Mouse (Mus musculus) limb, embryonic 14.5 days (tissue): Measurements from ENCODE around the gene Tppp3. TPM values are rescaled to one million over a fixed set of nuclear protein-coding genes. Genes with fewer than 3 reads are reported as not detected.
A peak's percentile ranks its signal among the peaks of the same experiment; 100 is the strongest.

Source experiments
- ATAC-seq: fragments of 200-750 bp; cut with Nextera tagmentation; 2 replicates; pipeline ENCODE4 v1.8.0; 2017; ENCODE audit warnings: low read depth, moderate number of reproducible peaks, moderate TSS enrichment; ENCODE audit not compliant: low FRiP score
- DNase-seq: peaks from one replicate; pipeline ENCODE4 v3.0.0-alpha.2; 2015; ENCODE audit warnings: low spot score
- H3K27ac ChIP-seq: fragments of 300-500 bp; sonication (generic); replicated peaks from 2 replicates; pipeline ENCODE4 v1.5.1; 2014; ENCODE audit warnings: low read depth, mild to moderate bottlenecking, low read length, moderate library complexity, mixed read lengths
- H3K27me3 ChIP-seq: fragments of 300-500 bp; sonication (generic); 2 replicates; pipeline ENCODE4 v1.6.1; 2014; ENCODE audit warnings: low read length, mixed read lengths; ENCODE audit not compliant: control insufficient read depth, insufficient read depth
- H3K36me3 ChIP-seq: fragments of 300-500 bp; sonication (generic); 2 replicates; pipeline ENCODE4 v1.6.1; 2014; ENCODE audit warnings: mild to moderate bottlenecking, low read length, moderate library complexity, mixed read lengths; ENCODE audit not compliant: control insufficient read depth, insufficient read depth
- H3K4me1 ChIP-seq: fragments of 300-500 bp; sonication (generic); 2 replicates; pipeline ENCODE4 v1.6.1; 2014; ENCODE audit warnings: antibody characterized with exemption, low read length, mixed read lengths; ENCODE audit not compliant: control insufficient read depth, insufficient read depth
- H3K4me2 ChIP-seq: fragments of 300-500 bp; sonication (generic); replicated peaks from 2 replicates; pipeline ENCODE4 v1.6.1; 2014; ENCODE audit warnings: low read depth, mild to moderate bottlenecking, low read length, moderate library complexity; ENCODE audit not compliant: severe bottlenecking
- H3K4me3 ChIP-seq: fragments of 300-500 bp; sonication (generic); replicated peaks from 2 replicates; pipeline ENCODE4 v1.5.1; 2014; ENCODE audit warnings: low read length
- H3K9ac ChIP-seq: fragments of 300-500 bp; sonication (generic); 2 replicates; pipeline ENCODE4 v1.6.1; 2014; ENCODE audit warnings: mild to moderate bottlenecking, low read depth, low read length, moderate library complexity; ENCODE audit not compliant: severe bottlenecking
- H3K9me3 ChIP-seq: fragments of 300-500 bp; sonication (generic); 2 replicates; pipeline ENCODE4 v1.6.1; 2016; ENCODE audit warnings: low read length; ENCODE audit not compliant: control insufficient read depth
- POLR2A ChIP-seq: fragments of 200-500 bp; IDR thresholded peaks from 2 replicates; pipeline ENCODE4 v1.8.0; 2012; ENCODE audit warnings: inconsistent platforms, mild to moderate bottlenecking, moderate library complexity, borderline replicate concordance; ENCODE audit not compliant: insufficient read depth, insufficient read length; ENCODE audit errors: extremely low read depth
- WGBS: fragments of 180-500 bp; shearing (Covaris S2); extraction: QIAGEN DNeasy Blood & Tissue Kit; methylation state at CpG from one replicate; pipeline ENCODE4 v1.1.7; 2014; 5-methylcytosine and 5-hydroxymethylcytosine counted together
- polyA plus RNA-seq, 2 experiments: library from polyadenylated mRNA; depleted of rRNA in 1 of 2; stranded (reverse) in 1 of 2; unstranded in 1 of 2; fragments of >200 nt; fragmentation: Nextera tagmentation in 1 of 2; extraction: Ambion mirVana in 1 of 2; gene quantifications; 2 replicates each; pipeline versions ENCODE4 v1.2.1 to v1.2.3; 2012 to 2014

The Tppp3 gene
- polyA plus RNA-seq, 2 experiments = 130 to 164 TPM

DNA sequence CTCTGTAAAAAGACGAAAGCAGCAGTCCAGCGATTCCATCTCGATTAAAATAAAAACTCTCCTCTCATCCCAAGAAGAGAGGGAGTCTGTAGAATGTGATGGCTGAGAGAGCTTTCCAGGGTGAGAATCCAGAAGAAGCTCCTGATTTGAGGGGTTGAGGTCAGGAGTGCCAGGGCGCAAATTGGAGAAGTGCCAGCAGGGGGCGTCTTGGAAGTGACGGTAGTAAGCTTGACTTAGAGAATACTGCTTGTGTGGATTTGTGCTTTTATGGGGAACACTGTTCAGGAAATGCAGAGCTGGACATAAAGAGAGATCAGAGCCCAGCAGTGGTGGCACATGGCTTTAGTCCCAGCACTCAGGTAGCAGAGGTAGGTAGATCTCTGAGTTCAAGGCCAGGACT is 29.9 kb downstream of the Tppp3 start:
- Histone ChIP-seq H3K4me3 (no peak overlapping the region), H3K27me3 (no peaks in the 10 kb centered on the region), H3K9me3 (no peaks in the 10 kb centered on the region), H3K4me1 (peaks cover 4% of the 10 kb centered on the region; the same call in 1 of the 2 replicates), H3K9ac (no peak overlapping the region), H3K4me2 (no peak overlapping the region), H3K36me3 (no peaks in the 10 kb centered on the region), H3K27ac (no peak overlapping the region)
- ATAC-seq (0 out of 2 replicates have a peak, but pooled peaks have one; percentile 15), DNase-seq (peak; percentile 45)
- TF ChIP-seq POLR2A = no peak
- WGBS = 8% methylated on average over 6 of the region's 6 CpGs

DNA sequence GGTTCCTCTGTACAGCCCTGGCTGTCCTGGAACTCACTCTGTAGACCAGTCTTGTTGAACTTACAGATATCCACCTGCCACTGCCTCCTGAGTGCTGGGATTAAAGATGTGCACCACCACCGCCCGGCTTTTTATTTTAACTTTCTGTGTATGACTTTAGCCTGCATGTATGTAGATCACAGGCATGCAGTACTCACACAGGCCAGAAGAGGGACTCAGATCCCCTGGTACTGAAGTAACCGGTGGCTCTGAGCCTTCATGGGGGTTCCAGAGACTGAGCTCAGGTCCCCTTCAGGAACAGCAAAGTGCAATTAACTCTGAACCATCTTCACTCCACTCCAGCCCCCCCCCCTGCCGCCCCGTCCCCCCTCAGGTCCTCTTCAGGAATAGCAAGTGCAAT is 32.5 kb downstream of the Tppp3 start:
- no peak overlapping the region for H3K9ac ChIP-seq
- no peaks in the 10 kb centered on the region for H3K9me3 ChIP-seq
- H3K4me1 ChIP-seq = no peaks in the 10 kb centered on the region
- no peak overlapping the region for H3K27ac ChIP-seq
- DNase-seq = no peak
- H3K36me3 ChIP-seq = no peaks in the 10 kb centered on the region
- no peak for ATAC-seq
- H3K4me2 ChIP-seq = no peak overlapping the region
- no peak overlapping the region for H3K4me3 ChIP-seq
- 45% methylated on average over 5 of the region's 5 CpGs for WGBS
- no peak for TF ChIP-seq POLR2A
- no peaks in the 10 kb centered on the region for H3K27me3 ChIP-seq

DNA sequence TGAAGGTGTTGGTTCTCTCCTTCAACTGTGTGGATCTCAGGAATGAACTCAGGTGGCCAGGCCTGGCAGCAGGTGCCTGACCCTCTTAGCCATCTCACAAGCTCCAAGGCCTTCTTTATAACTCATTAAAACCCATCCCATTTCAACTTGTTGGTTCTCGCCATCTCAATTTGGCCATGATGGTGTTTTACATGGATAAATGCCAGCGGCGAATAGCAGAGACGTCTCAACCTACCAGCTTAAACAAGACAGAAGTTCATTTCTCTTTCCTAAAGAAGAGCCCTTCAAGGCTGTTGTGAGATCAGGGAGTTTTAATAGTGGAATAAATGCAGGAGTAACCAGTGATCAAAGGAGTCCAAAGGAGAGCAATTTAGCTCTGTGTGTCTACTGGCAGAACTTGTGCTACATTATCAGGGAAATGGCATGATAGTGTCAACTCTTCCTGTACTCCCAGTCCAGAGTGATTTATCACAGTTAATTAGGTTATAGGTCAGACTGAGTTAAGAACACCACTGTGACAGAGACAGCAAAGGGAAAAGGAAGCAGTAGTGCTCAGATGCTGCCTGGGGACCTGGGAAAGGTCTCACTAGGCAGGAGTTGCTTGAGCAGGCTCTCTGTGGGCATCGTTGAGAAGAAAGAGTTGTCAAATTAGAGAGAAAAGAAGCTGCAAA is 34.1 kb downstream of the Tppp3 start:
- TF ChIP-seq POLR2A = no peak
- no peak overlapping the region for H3K27ac ChIP-seq
- no peak overlapping the region for H3K9ac ChIP-seq
- H3K4me2 ChIP-seq = no peak overlapping the region
- no peaks in the 10 kb centered on the region for H3K36me3 ChIP-seq
- no peak overlapping the region for H3K4me3 ChIP-seq
- 85% methylated on average over 5 of the region's 5 CpGs for WGBS
- ATAC-seq = no peak
- H3K9me3 ChIP-seq = no peaks in the 10 kb centered on the region
- DNase-seq = no peak
- no peaks in the 10 kb centered on the region for H3K27me3 ChIP-seq
- H3K4me1 ChIP-seq = no peaks in the 10 kb centered on the region

DNA sequence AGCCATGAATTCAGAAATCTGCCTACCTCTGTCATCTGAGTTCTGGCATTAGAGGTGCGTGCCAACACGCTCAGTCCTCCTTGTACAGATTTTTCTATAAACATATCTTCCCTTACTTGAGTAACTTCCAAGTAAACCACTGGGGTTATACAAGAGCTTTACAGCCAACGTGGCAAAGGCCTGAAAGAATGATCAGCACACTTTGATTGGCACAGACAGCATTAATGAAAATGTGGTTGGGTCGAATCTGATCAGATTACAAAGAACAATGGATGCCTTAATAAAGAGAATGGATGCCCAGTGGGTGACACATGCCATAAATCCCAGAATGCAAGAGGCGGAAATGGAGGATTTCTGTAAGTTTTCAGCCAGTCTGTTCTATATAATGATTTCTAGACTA is 35.1 kb downstream of the Tppp3 start:
- no peak for TF ChIP-seq POLR2A
- H3K4me2 ChIP-seq = no peak overlapping the region
- no peak overlapping the region for H3K27ac ChIP-seq
- DNase-seq = no peak
- H3K27me3 ChIP-seq = no peaks in the 10 kb centered on the region
- H3K36me3 ChIP-seq = no peaks in the 10 kb centered on the region
- no peaks in the 10 kb centered on the region for H3K4me1 ChIP-seq
- WGBS = 70% methylated on average over 5 of the region's 5 CpGs
- H3K9me3 ChIP-seq = no peaks in the 10 kb centered on the region
- no peak for ATAC-seq
- no peak overlapping the region for H3K4me3 ChIP-seq
- H3K9ac ChIP-seq = no peak overlapping the region

DNA sequence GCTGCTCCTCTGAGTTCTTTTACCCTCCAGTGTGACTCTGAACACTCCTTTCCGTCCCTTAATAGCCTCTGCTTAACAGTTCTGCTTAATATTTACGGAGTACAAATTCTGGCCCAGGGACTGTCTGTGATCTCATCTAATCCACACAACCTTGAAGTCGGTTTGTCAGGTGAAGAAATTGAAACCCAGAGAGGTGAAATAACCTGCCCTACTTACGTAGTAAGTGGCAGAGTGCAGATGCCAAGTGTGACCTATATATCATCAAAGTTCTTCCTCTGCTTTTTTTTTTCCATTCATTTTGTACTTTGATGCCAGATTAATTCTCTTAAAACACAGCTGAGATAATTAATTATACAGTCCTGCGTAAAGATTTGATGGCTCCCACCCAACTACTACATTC is 37.2 kb downstream of the Tppp3 start:
- Histone ChIP-seq H3K27ac (no peak overlapping the region), H3K4me2 (no peak overlapping the region), H3K9me3 (no peaks in the 10 kb centered on the region), H3K4me1 (no peaks in the 10 kb centered on the region), H3K9ac (no peak overlapping the region), H3K27me3 (no peaks in the 10 kb centered on the region), H3K36me3 (no peaks in the 10 kb centered on the region), H3K4me3 (no peak overlapping the region)
- WGBS = 58% methylated on average over 5 of the region's 5 CpGs
- DNase-seq (no peak), ATAC-seq (no peak)
- TF ChIP-seq POLR2A = no peak
